Mouse (Mus musculus): ENCODE measurements around the gene Pik3ap1.

DNA sequence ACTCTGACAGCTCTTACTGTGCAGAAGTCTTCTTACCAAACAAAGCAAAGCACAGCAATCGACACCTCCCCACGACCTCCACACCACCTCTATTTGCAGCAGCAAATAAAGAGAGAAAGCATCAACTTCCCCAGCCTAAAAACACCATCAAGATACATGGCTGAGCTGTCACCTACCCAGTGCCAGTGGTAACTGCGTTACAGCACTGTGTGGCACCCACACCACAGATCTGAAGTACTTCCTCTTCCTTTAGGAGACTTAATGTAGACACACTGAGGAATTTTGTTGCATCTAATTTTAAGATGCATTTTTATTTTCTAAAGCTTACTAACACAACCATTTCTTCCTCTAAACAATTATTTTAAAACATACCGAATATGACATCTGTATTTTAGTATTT lies 138.6 kb downstream of the Pik3ap1 start:
- TF ChIP-seq CTCF (IDR thresholded peaks at IDR 0.05; ENCODE audit: low read depth) = no peak
- TF ChIP-seq EP300 (IDR thresholded peaks at IDR 0.05; ENCODE audit: low read depth) = no peak
